Mouse (Mus musculus): ENCODE measurements at regions not wholly inside any gene's neighbourhood (a gene's known extent, or its start where the extent isn't known, plus 50 kb on each side); places are given as distances from the start of the nearest gene placed in this dataset.

- no peak for DNase-seq (ENCODE audit: low spot score)
- H3K27me3 ChIP-seq (replicated peaks; ENCODE audit: insufficient read depth, low read length) = no peaks in the 10 kb centered on the region
- H3K27ac ChIP-seq (ENCODE audit: low read length) = no peak overlapping the region
- H3K4me2 ChIP-seq (replicated peaks; ENCODE audit: low read depth, low read length) = no peak overlapping the region
- no peak for ATAC-seq
- H3K9me3 ChIP-seq (ENCODE audit: low read length) = no peaks in the 10 kb centered on the region
- H3K9ac ChIP-seq (replicated peaks; ENCODE audit: low read depth) = no peak overlapping the region
- TF ChIP-seq CTCF (IDR thresholded peaks at IDR 0.05) = no peak
- TF ChIP-seq EP300 (IDR thresholded peaks at IDR 0.05) = no peak
- 76% methylated on average over 3 of the region's 3 CpGs for WGBS
- H3K36me3 ChIP-seq (ENCODE audit: insufficient read depth, low read length) = no peaks in the 10 kb centered on the region
- no peak overlapping the region for H3K4me3 ChIP-seq (ENCODE audit: low read depth, low read length)
- H3K4me1 ChIP-seq (ENCODE audit: insufficient read depth, low read depth, low read length) = no peaks in the 10 kb centered on the region
These were observed 160.2 kb upstream of the Ncam1 start for GRCm38 (mm10) chr9:49958890-49959289.

GRCm38 (mm10) chr9:49954601-49955000 lies 155.9 kb upstream of the Ncam1 start:
- DNase-seq (ENCODE audit: low spot score) (no peak), ATAC-seq (no peak)
- no peaks in the 10 kb centered on the region for H3K4me1 ChIP-seq (ENCODE audit: insufficient read depth, low read depth, low read length)

GRCm38 (mm10) chr9:49950321-49950720 lies 151.6 kb upstream of the Ncam1 start:
- H3K27me3 ChIP-seq (replicated peaks; ENCODE audit: insufficient read depth, low read length) = no peaks in the 10 kb centered on the region
- ATAC-seq (no peak), DNase-seq (ENCODE audit: low spot score) (no peak)
- H3K36me3 ChIP-seq (ENCODE audit: insufficient read depth, low read length) = no peaks in the 10 kb centered on the region
- H3K27ac ChIP-seq (ENCODE audit: low read length) = no peak overlapping the region
- H3K4me1 ChIP-seq (ENCODE audit: insufficient read depth, low read depth, low read length) = no peaks in the 10 kb centered on the region
- H3K4me2 ChIP-seq (replicated peaks; ENCODE audit: low read depth, low read length) = no peak overlapping the region
- no peaks in the 10 kb centered on the region for H3K9me3 ChIP-seq (ENCODE audit: low read length)
- H3K9ac ChIP-seq (replicated peaks; ENCODE audit: low read depth) = no peak overlapping the region
- no peak overlapping the region for H3K4me3 ChIP-seq (ENCODE audit: low read depth, low read length)
- 60% methylated on average over 5 of the region's 5 CpGs for WGBS
- TF ChIP-seq EP300 (IDR thresholded peaks at IDR 0.05) (no peak), CTCF (IDR thresholded peaks at IDR 0.05) (no peak)

More at GRCm38 (mm10) chr9:49954601-49955000, 155.9 kb upstream of the Ncam1 start:
- WGBS = 40% methylated on average over 3 of the region's 3 CpGs
- H3K9ac ChIP-seq (replicated peaks; ENCODE audit: low read depth) = no peak overlapping the region
- no peak overlapping the region for H3K4me2 ChIP-seq (replicated peaks; ENCODE audit: low read depth, low read length)
- H3K27ac ChIP-seq (ENCODE audit: low read length) = no peak overlapping the region
- H3K27me3 ChIP-seq (replicated peaks; ENCODE audit: insufficient read depth, low read length) = no peaks in the 10 kb centered on the region
- no peaks in the 10 kb centered on the region for H3K36me3 ChIP-seq (ENCODE audit: insufficient read depth, low read length)
- H3K4me3 ChIP-seq (ENCODE audit: low read depth, low read length) = no peak overlapping the region
- TF ChIP-seq CTCF (IDR thresholded peaks at IDR 0.05) (no peak), EP300 (IDR thresholded peaks at IDR 0.05) (no peak)
- no peaks in the 10 kb centered on the region for H3K9me3 ChIP-seq (ENCODE audit: low read length)

- ATAC-seq (no peak), DNase-seq (ENCODE audit: low spot score) (no peak)
- H3K9me3 ChIP-seq (ENCODE audit: low read length) = no peaks in the 10 kb centered on the region
- no peak overlapping the region for H3K4me3 ChIP-seq (ENCODE audit: low read depth, low read length)
- 83% methylated on average over 4 of the region's 4 CpGs for WGBS
- no peak for TF ChIP-seq CTCF (IDR thresholded peaks at IDR 0.05)
- TF ChIP-seq EP300 (IDR thresholded peaks at IDR 0.05) = no peak
- no peaks in the 10 kb centered on the region for H3K4me1 ChIP-seq (ENCODE audit: insufficient read depth, low read depth, low read length)
- no peaks in the 10 kb centered on the region for H3K27me3 ChIP-seq (replicated peaks; ENCODE audit: insufficient read depth, low read length)
- H3K27ac ChIP-seq (ENCODE audit: low read length) = no peak overlapping the region
- no peak overlapping the region for H3K4me2 ChIP-seq (replicated peaks; ENCODE audit: low read depth, low read length)
- H3K36me3 ChIP-seq (ENCODE audit: insufficient read depth, low read length) = no peaks in the 10 kb centered on the region
- H3K9ac ChIP-seq (replicated peaks; ENCODE audit: low read depth) = no peak overlapping the region
These were observed 149.8 kb upstream of the Ncam1 start for GRCm38 (mm10) chr9:49948546-49948945.

- no peak overlapping the region for H3K9ac ChIP-seq (replicated peaks; ENCODE audit: low read depth)
- ATAC-seq (no peak), DNase-seq (ENCODE audit: low spot score) (no peak)
- H3K36me3 ChIP-seq (ENCODE audit: insufficient read depth, low read length) = no peaks in the 10 kb centered on the region
- H3K4me3 ChIP-seq (ENCODE audit: low read depth, low read length) = no peak overlapping the region
- TF ChIP-seq EP300 (IDR thresholded peaks at IDR 0.05) (no peak), CTCF (IDR thresholded peaks at IDR 0.05) (peak; percentile 5; the same call in 1 of the 2 replicates)
- 75% methylated on average over 2 of the region's 2 CpGs for WGBS
- no peaks in the 10 kb centered on the region for H3K27me3 ChIP-seq (replicated peaks; ENCODE audit: insufficient read depth, low read length)
- no peaks in the 10 kb centered on the region for H3K4me1 ChIP-seq (ENCODE audit: insufficient read depth, low read depth, low read length)
- H3K27ac ChIP-seq (ENCODE audit: low read length) = no peak overlapping the region
- H3K4me2 ChIP-seq (replicated peaks; ENCODE audit: low read depth, low read length) = no peak overlapping the region
- no peaks in the 10 kb centered on the region for H3K9me3 ChIP-seq (ENCODE audit: low read length)
These were observed 148.1 kb upstream of the Ncam1 start for GRCm38 (mm10) chr9:49946857-49947256.

- Histone ChIP-seq H3K27me3 (replicated peaks; ENCODE audit: insufficient read depth, low read length) (no peaks in the 10 kb centered on the region), H3K27ac (ENCODE audit: low read length) (no peak overlapping the region), H3K4me3 (ENCODE audit: low read depth, low read length) (no peak overlapping the region), H3K4me1 (ENCODE audit: insufficient read depth, low read depth, low read length) (no peaks in the 10 kb centered on the region), H3K9me3 (ENCODE audit: low read length) (no peaks in the 10 kb centered on the region), H3K4me2 (replicated peaks; ENCODE audit: low read depth, low read length) (no peak overlapping the region), H3K9ac (replicated peaks; ENCODE audit: low read depth) (no peak overlapping the region), H3K36me3 (ENCODE audit: insufficient read depth, low read length) (no peaks in the 10 kb centered on the region)
- no peak for ATAC-seq
- WGBS = 35% methylated on average over 9 of the region's 9 CpGs
- TF ChIP-seq EP300 (IDR thresholded peaks at IDR 0.05) (no peak), CTCF (IDR thresholded peaks at IDR 0.05) (no peak)
- DNase-seq (ENCODE audit: low spot score) = no peak
These were observed 137.0 kb upstream of the Ncam1 start for GRCm38 (mm10) chr9:49935555-49936376.

Data from lung, postnatal 0 days (tissue).